Mouse (Mus musculus) spleen, postnatal 36 days (tissue): ENCODE data around the gene Grip2.
A peak's percentile ranks its signal among the peaks of the same experiment; 100 is the strongest.

ENCODE experiments used
- DNase-seq, 2 experiments: peaks; one replicate each; pipeline ENCODE4 v3.0.0; 2022; ENCODE audit warnings: low spot score in 2 of 2, mixed read lengths in 1 of 2

The Grip2 gene

GRCm38 (mm10) chr6:91732138-91732537 is 94.9 kb downstream of the Grip2 start:
- no peak for DNase-seq

DNA sequence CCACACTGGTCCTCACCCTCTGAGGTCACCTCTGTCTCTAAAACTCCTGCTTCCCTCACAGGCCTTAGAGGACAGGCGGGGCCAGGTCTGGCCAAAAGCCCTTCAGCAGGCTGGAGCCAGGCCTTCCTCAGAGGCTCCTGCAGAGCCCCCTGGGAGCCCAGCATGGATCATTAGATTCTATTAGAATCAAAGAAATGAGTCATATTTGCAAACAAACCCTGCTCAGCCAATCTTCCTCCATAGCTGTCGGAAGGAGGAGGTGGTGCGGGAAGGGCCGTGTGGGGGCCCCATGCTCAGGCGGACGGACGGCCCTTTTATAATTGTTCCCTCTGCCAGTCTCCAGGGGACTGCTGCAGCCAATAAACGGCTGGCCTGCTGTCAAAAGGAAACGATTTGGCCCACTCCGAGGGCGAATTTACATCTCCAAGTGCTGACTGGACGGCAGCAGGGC is 97.3 kb downstream of the Grip2 start:
- peak; percentile 11 to 18 for DNase-seq

GRCm38 (mm10) chr6:91728939-91729619 is 98.0 kb downstream of the Grip2 start:
- no peak for DNase-seq

DNA sequence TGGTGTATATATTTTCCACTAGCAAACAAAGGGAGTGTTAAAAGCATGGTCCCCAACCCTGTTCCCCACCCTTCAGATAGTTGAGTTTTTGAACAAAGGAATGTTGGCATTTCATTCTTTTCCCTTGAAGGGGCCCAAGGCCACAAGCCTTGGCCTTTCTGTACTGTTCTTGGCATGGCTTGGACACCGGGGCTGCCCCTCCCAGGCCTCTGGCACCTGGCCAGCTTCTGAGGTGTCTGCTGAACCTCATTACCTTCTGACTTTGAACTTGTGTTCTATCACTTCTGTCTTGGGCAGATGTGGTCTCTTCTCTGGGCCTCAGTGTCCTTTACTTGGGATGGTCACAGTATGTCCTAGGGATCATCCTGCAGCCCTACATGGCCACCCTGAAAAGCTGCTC is 99.7 kb downstream of the Grip2 start:
- no peak for DNase-seq

- no peak for DNase-seq
Measured at GRCm38 (mm10) chr6:91721215-91721701, 105.8 kb downstream of the Grip2 start.

GRCm38 (mm10) chr6:91720588-91721214 is 106.3 kb downstream of the Grip2 start:
- DNase-seq: no peak

- DNase-seq: no peak
Measured at GRCm38 (mm10) chr6:91719865-91720533, 107.1 kb downstream of the Grip2 start.

GRCm38 (mm10) chr6:91719042-91719747 is 107.9 kb downstream of the Grip2 start:
- DNase-seq: no peak

DNA sequence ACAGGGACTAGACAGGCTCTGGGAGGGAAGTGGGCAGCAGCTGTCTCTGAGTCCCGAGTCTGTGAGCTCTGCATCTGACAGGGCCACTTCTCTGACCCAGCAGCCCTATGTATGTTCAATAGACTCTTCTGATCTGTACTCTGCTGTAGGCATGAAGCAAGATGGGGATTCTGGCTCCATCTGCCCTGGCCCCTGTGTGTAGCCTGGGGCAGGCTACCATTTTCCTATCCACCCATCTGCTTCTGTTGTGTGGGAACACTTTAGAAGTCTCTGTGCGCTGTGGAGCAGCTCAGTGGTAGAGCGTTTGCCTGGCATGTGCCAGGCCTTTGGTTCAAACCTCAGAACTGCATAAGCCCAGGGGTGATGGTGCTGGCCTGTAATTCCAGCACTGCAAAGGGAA is 108.4 kb downstream of the Grip2 start:
- DNase-seq: no peak

DNA sequence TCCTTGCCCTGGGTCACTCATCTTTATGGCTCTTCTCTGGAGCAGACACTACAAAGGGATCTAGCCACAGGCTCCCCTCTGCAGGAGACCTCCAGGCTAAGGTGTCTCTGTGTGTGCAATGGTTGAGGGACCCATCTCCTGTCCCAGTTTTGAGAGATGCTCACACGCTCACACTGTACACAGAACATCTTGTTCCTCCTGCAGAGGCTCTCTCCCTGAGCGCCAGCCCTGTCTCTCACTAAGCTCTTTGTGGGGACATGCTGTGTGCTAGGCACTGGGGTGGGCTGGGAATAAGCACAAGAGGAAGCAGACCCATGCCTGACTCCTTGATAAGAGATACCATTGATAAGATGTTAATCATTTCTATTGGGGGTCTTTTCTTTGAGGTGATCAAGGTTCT is 109.0 kb downstream of the Grip2 start:
- DNase-seq: no peak

DNA sequence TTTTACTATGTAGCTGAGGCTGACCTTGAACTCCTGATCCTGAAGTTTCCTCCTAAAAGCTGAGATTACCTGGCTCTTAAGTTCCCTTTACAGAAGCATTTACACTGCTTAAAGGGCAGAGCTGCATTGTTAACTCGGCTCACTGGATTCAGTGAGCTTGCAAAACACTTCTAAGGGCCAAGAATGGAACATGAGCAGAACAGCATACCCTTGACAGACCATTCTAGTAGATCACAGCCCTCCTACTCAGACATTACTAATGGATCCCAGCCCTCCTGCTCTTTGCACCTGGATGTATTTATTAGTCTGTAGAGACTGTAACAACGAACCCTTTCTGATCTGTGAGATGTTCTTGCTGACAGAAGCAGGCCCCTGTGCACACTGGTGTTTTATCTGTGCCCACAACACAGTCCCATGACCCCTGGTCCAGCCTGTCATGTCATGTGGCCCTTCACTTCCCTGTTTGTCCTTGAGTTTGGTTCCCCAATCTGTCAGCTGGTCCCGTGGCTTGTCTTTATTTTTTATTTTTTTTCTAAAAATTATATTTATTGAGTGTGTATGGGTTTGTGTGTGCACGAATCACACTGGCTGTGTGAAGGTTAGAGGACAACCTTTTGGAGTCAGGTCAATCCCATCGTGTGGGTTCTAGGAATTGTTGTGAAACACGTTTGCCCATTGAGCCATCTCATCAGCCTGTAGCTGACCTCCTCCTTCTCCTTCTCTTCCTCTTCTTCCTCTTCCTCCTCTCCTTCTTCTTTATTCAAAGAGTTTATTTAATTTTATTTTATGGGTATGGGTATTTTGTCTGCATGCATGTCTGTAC is 110.9 kb downstream of the Grip2 start:
- peak in 1 of 2 experiments; percentile 16 for DNase-seq

- no peak for DNase-seq
Measured at GRCm38 (mm10) chr6:91715023-91715422, 112.0 kb downstream of the Grip2 start.

GRCm38 (mm10) chr6:91713370-91713896 is 113.6 kb downstream of the Grip2 start:
- DNase-seq: no peak

- peak; percentile 63 to 65 for DNase-seq
Measured at GRCm38 (mm10) chr6:91712855-91713331, 114.2 kb downstream of the Grip2 start.

- no peak for DNase-seq
Measured at GRCm38 (mm10) chr6:91712097-91712854, 114.8 kb downstream of the Grip2 start.
